Mouse (Mus musculus) liver, embryonic 16.5 days (tissue): Measurements from ENCODE around the gene Hif1an. TPM values are rescaled to one million over a fixed set of nuclear protein-coding genes. Genes with fewer than 3 reads are reported as not detected.

Source experiments
- ATAC-seq: fragments of 200-750 bp; cut with Nextera tagmentation; 2 replicates; pipeline ENCODE4 v1.8.0; 2017; ENCODE audit warnings: low read depth, mild to moderate bottlenecking, moderate number of reproducible peaks, moderate library complexity
- H3K27ac ChIP-seq: fragments of 300-500 bp; sonication (generic); 2 replicates; pipeline ENCODE4 v1.5.1; 2014; ENCODE audit warnings: mild to moderate bottlenecking, low read length
- H3K27me3 ChIP-seq: fragments of 300-500 bp; sonication (generic); 2 replicates; pipeline ENCODE4 v1.6.1; 2014; ENCODE audit warnings: low read depth, low read length, mixed read lengths; ENCODE audit not compliant: control insufficient read depth, insufficient read depth
- H3K36me3 ChIP-seq: fragments of 300-500 bp; sonication (generic); 2 replicates; pipeline ENCODE4 v1.6.1; 2014; ENCODE audit warnings: mild to moderate bottlenecking; ENCODE audit not compliant: control insufficient read depth, insufficient read depth
- H3K4me1 ChIP-seq: fragments of 300-500 bp; sonication (generic); 2 replicates; pipeline ENCODE4 v1.6.1; 2014; ENCODE audit warnings: low read depth, low read length, mixed read lengths; ENCODE audit not compliant: control insufficient read depth
- H3K4me2 ChIP-seq: fragments of 300-500 bp; sonication (generic); 2 replicates; pipeline ENCODE4 v1.6.1; 2014; ENCODE audit warnings: low read depth, low read length, mixed read lengths
- H3K4me3 ChIP-seq: fragments of 300-500 bp; sonication (generic); 2 replicates; pipeline ENCODE4 v1.5.1; 2014; ENCODE audit warnings: low read depth, mild to moderate bottlenecking, low read length
- H3K9ac ChIP-seq: fragments of 300-500 bp; sonication (generic); 2 replicates; pipeline ENCODE4 v1.6.1; 2014; ENCODE audit warnings: low read depth, low read length
- H3K9me3 ChIP-seq: fragments of 300-500 bp; sonication (generic); replicated peaks from 2 replicates; pipeline ENCODE4 v1.6.1; 2016; ENCODE audit warnings: low read length; ENCODE audit not compliant: control insufficient read depth
- WGBS: fragments of 180-500 bp; shearing (Covaris S2); extraction: QIAGEN DNeasy Blood & Tissue Kit; methylation state at CpG from one replicate; pipeline ENCODE4 v1.1.7; 2014; ENCODE audit not compliant: insufficient replicate concordance; 5-methylcytosine and 5-hydroxymethylcytosine counted together
- polyA plus RNA-seq: library from polyadenylated mRNA; unstranded; fragments of >200 nt; fragmentation: Nextera tagmentation; extraction: Ambion mirVana; gene quantifications from 2 replicates; pipeline ENCODE4 v1.2.1, GENCODE M21; 2015

Hif1an gene
- 11.2 and 11.3 TPM in 2 replicates for polyA plus RNA-seq

DNA sequence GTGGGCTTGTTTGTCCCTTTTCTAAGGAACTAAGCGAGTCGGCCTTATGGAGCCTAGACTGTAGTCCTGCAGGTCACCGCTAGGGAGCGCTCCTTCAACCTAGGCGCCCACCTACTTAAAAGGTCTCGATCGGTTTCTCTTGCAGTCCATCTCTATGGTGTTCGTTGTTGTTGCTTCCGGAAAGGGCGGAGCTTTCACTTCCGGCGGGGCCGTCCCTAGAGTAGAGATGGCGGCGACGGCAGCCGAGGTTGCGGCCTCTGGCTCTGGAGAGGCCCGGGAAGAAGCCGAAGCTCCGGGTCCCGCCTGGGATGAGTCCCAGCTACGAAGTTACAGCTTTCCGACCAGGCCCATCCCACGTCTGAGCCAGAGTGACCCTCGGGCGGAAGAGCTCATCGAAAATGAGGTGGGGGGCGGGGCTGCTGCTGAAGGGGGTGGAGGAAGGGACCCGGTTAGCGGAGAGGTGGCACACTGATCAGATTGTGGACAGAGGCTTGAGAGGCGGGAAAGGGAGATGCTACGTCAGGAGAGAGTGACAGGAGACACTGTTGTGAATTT is at the start of gene Hif1an:
TSS of gene Hif1an (plus strand) at position 199 of the 555 bp plus-strand sequence.
- peak within 1 kb of the TSS; percentile 72 for H3K4me3 ChIP-seq
- peaks cover 13% of the 10 kb centered on the region for H3K4me1 ChIP-seq
- peak; percentile 99 for ATAC-seq

DNA sequence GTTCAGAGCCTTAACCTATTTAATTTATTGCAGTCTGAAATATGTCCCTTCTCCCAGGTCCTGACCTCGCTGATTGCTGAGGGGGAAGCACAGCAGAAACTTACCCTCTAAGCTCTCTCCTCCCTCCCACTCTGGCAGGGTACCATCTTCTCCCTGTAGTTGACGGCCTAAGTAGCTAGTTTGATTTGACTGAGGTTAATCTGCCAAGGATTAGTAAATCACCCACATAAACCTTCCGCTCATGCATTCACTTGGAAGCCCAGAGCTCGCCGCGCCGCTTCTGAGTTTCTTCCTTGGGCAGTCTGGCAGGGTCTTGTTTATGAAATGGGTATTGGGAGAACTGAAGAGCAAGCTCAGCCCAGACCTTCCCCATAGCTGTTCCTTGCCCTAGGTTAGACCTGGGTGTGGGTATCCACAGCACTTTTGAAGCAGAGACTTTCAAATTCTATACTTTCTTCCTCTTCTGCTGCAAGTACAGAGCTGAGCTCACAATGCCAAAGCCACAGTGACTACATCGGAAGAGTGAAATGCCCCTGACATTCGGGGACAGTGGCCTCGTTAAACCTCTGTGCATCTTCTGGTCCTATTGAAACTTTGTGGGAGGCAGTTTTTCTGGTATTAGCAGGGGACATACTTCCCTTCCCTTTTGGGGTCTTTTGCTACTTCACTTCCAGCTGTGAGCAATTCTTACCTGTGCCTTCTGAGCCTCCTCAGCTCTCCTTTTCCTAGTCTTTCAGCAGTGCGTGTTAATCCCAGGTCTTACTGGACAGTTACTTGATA is 49.4 kb upstream of the Hif1an start:
- no peak overlapping the region for H3K27ac ChIP-seq
- no peak overlapping the region for H3K9ac ChIP-seq
- whole genome bisulfite sequencing: 15% methylated on average over 11 of the region's 11 CpGs
- no peaks in the 10 kb centered on the region for H3K9me3 ChIP-seq
- H3K4me2 ChIP-seq: no peak overlapping the region
- H3K27me3 ChIP-seq: peaks cover 66% of the 10 kb centered on the region
- H3K4me3 ChIP-seq: no peak overlapping the region
- no peaks in the 10 kb centered on the region for H3K4me1 ChIP-seq
- no peaks in the 10 kb centered on the region for H3K36me3 ChIP-seq
- ATAC-seq: no peak

More for the DNA sequence above, at the start of gene Hif1an:
- WGBS: under 1% methylated on average over 33 of the region's 33 CpGs
- Histone ChIP-seq H3K36me3 (peaks cover 14% of the 10 kb centered on the region), H3K9me3 (no peaks in the 10 kb centered on the region), H3K9ac (peak within 1 kb of the TSS; percentile 59), H3K27ac (peak within 1 kb of the TSS; percentile 50), H3K4me2 (peak within 1 kb of the TSS; percentile 76), H3K27me3 (no peaks in the 10 kb centered on the region; the same call in 1 of the 2 replicates)

GRCm38 (mm10) chr19:44513921-44514482 is 48.6 kb upstream of the Hif1an start:
- no peaks in the 10 kb centered on the region for H3K36me3 ChIP-seq
- H3K9me3 ChIP-seq: no peaks in the 10 kb centered on the region
- peaks cover 62% of the 10 kb centered on the region for H3K27me3 ChIP-seq
- H3K4me3 ChIP-seq: no peak overlapping the region
- no peak for ATAC-seq
- no peak overlapping the region for H3K9ac ChIP-seq
- H3K27ac ChIP-seq: no peak overlapping the region
- H3K4me1 ChIP-seq: no peaks in the 10 kb centered on the region
- no peak overlapping the region for H3K4me2 ChIP-seq
- 22% methylated on average over 7 of the region's 7 CpGs for WGBS

- Histone ChIP-seq H3K27ac (no peak overlapping the region), H3K36me3 (no peaks in the 10 kb centered on the region), H3K9ac (no peak overlapping the region), H3K9me3 (no peaks in the 10 kb centered on the region), H3K27me3 (peaks cover 56% of the 10 kb centered on the region), H3K4me1 (no peaks in the 10 kb centered on the region), H3K4me3 (no peak overlapping the region), H3K4me2 (no peak overlapping the region)
- ATAC-seq: no peak
- WGBS: 37% methylated on average over 14 of the region's 14 CpGs
These were observed 47.9 kb upstream of the Hif1an start for GRCm38 (mm10) chr19:44514521-44515451.

GRCm38 (mm10) chr19:44515769-44516168 is 46.9 kb upstream of the Hif1an start:
- Histone ChIP-seq H3K4me1 (no peaks in the 10 kb centered on the region), H3K4me3 (no peak overlapping the region), H3K27me3 (peaks cover 46% of the 10 kb centered on the region), H3K4me2 (no peak overlapping the region), H3K36me3 (no peaks in the 10 kb centered on the region), H3K9me3 (no peaks in the 10 kb centered on the region), H3K9ac (no peak overlapping the region), H3K27ac (no peak overlapping the region)
- 40% methylated on average over 6 of the region's 6 CpGs for WGBS
- ATAC-seq: no peak

DNA sequence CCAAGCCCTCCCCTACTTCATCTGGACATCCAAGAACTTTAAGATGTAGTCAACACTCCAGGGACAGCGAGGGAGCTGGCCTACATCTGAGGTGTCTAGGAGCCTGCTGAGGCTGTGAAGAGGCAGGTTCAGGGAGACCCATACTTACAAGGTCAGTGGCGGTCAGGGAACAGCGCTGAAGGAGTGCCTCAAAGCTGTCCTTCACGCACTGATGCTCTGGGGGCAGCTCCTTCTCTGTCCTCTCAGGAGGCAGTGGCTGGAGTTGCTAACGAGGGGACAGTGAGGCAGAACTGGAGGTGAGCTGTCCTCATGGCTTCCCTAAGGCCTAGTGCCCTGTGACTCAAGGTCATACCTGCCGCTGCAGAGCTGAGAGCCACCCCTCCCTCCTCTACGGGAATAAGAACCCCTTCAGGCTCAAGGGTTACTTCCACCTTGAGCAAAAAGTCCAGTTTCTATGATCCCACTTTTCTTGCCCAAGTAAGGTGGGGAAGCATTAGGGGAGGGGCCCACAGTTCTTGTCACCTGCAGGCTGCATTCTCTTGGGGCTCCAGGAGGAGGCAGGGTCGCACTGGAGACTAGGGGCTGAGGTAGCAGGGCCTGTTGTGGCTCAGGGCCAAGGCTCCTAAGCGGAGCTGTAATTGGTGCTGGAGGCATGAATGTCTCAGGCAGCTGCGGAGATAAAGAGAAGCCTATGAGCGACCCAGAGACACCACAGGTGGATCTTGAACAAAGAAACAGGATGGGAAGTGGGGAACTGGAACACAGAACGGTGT is 44.5 kb upstream of the Hif1an start:
- no peak overlapping the region for H3K4me2 ChIP-seq
- H3K9ac ChIP-seq: no peak overlapping the region
- H3K4me1 ChIP-seq: no peaks in the 10 kb centered on the region
- peaks cover 22% of the 10 kb centered on the region for H3K27me3 ChIP-seq
- WGBS: 53% methylated on average over 12 of the region's 12 CpGs
- ATAC-seq: no peak
- no peaks in the 10 kb centered on the region for H3K36me3 ChIP-seq
- no peaks in the 10 kb centered on the region for H3K9me3 ChIP-seq
- no peak overlapping the region for H3K27ac ChIP-seq
- no peak overlapping the region for H3K4me3 ChIP-seq

- ATAC-seq: no peak
- H3K27me3 ChIP-seq: peaks cover 12% of the 10 kb centered on the region
- 40% methylated on average over 7 of the region's 7 CpGs for WGBS
- no peak overlapping the region for H3K27ac ChIP-seq
- no peaks in the 10 kb centered on the region for H3K9me3 ChIP-seq
- H3K4me2 ChIP-seq: no peak overlapping the region
- H3K4me1 ChIP-seq: no peaks in the 10 kb centered on the region
- H3K9ac ChIP-seq: no peak overlapping the region
- no peaks in the 10 kb centered on the region for H3K36me3 ChIP-seq
- no peak overlapping the region for H3K4me3 ChIP-seq
These were observed 43.5 kb upstream of the Hif1an start for GRCm38 (mm10) chr19:44519152-44519551.

GRCm38 (mm10) chr19:44525551-44526205 is 37.0 kb upstream of the Hif1an start:
- H3K9ac ChIP-seq: no peak overlapping the region
- H3K4me2 ChIP-seq: no peak overlapping the region
- no peak overlapping the region for H3K27ac ChIP-seq
- no peaks in the 10 kb centered on the region for H3K36me3 ChIP-seq
- H3K4me3 ChIP-seq: no peak overlapping the region
- H3K9me3 ChIP-seq: no peaks in the 10 kb centered on the region
- ATAC-seq: no peak
- H3K27me3 ChIP-seq: no peaks in the 10 kb centered on the region
- 45% methylated on average over 9 of the region's 9 CpGs for WGBS
- H3K4me1 ChIP-seq: no peaks in the 10 kb centered on the region
